Mouse (Mus musculus): Measurements from ENCODE around the gene Rapgef1.
"Not testable (repeated sequence)": the region's sequence is repeated elsewhere in the genome, so short reads cannot be mapped to it uniquely, and the experiment has no call there.

The Rapgef1 gene

DNA sequence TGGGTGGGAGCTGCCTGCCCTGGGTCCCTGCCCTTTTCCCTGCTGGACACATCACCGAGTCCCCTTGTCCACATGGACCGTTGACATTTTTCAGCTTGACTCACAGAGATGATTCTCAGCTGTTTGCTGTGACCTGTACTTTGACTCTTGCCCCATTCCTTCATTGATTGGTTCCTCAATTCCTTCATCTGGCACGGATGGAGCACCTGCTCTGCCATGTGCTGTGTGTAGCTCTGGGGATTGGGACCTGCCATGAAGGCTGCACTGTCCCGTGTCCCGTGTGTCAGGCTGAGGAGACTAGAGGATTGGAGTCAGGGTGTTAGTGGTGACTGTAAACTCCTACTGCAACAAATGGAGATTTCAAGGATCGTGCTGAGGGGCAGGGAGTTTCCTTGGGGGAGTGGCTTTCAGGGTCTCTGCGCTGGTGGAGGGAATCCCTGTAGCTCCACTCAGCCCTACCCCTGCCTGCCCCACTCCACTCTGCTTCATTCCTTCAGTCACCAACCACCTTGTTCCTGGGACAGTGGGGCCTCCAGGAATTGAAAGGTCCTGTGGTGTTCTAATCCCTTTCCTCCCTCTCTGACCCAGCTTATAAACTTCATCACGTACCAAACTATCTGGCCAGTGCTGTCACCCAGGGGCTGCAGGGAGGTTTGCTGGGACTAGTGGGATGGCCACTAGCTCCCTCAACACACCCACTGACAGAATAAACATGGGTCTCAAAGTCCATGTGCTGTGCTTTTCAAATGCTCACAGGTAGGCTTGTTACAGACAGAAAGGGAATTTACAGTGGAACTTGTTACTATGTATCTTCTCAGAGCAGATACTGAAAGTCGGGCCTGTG is 3.9 kb downstream of the Rapgef1 start:
- no peak for DNase-seq (ENCODE audit: low spot score in 2 of 2)

DNA sequence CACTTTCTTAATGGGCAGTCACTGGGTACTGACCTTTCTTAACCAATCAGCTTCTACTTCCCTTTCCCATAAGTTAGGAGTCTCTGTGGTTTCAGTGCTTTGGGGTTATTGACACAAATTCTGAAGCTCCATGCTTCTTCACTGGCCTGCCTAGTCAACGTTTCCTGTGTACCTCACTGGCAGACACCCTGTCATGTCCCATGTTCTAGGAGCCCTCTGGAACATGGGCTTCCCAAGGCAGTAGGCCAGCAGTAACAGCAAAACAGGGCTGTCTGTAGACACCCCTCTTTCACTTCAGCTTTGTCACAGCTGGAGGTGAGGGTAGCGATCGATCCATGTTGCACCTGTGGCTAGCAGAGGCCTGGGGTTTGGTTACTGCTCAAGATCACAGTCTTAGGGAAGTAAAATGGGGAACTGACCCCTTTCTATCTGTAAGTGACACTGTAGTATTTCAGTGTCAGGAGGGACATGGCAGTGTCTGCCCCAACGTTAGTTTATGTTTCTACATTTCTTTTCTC is 4.6 kb downstream of the Rapgef1 start:
- DNase-seq (ENCODE audit: low spot score in 2 of 2): no peak

GRCm38 (mm10) chr2:29624739-29625138 is 5.2 kb downstream of the Rapgef1 start:
- peak in 1 of 2 experiments; percentile 49 for DNase-seq (ENCODE audit: low spot score in 2 of 2)

GRCm38 (mm10) chr2:29625573-29626200 is 6.2 kb downstream of the Rapgef1 start:
- DNase-seq (ENCODE audit: low spot score in 2 of 2): no peak

- DNase-seq (ENCODE audit: low spot score in 2 of 2): no peak
Observed at GRCm38 (mm10) chr2:29627337-29627736, 7.8 kb downstream of the Rapgef1 start.

DNA sequence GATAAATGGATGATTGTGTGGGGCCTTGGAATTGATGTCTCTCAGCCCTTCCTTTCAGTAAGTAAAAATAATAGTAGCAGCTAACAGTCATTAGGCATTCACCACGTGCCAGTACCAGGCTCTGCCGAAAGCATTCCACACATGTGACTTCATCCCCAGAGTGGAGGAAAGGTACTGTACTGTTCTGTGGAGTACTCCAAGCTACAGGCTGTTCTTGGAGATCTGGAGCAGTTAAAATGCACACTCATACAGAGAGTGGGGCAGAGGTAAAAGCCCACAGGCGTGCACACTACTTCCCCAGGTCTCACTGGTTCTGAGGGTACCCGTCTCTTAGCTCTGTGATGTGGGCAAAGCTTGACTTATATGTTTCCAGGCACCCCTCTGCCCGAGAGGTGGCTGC is 8.7 kb downstream of the Rapgef1 start:
- no peak for DNase-seq (ENCODE audit: low spot score in 2 of 2)

DNA sequence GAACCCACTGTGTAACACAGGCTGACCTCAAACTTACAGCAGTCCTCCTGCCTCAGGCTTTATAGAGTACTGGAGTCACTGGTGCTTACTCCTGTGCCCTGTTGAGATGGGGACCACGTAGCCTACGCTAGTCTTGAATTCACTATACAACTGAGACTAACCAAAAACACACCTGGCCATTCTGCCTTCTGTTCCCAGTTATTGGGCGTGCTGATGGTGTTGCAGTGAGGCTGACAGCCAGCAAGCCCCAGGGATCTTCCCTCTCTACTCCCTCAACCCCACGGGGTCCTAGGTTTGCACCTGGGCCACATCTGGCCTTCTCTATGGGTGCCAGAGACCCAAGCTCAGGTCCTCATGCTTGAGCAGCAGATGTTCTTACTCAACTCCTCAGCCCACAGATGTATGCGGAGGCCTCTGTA is 9.3 kb downstream of the Rapgef1 start:
- no peak for DNase-seq (ENCODE audit: low spot score in 2 of 2)

- no peak for DNase-seq (ENCODE audit: low spot score in 2 of 2)
Observed at GRCm38 (mm10) chr2:29629311-29629710, 9.8 kb downstream of the Rapgef1 start.

- no peak for DNase-seq (ENCODE audit: low spot score in 2 of 2)
Observed at GRCm38 (mm10) chr2:29630141-29630771, 10.7 kb downstream of the Rapgef1 start.

- DNase-seq (ENCODE audit: low spot score in 2 of 2): no peak
Observed at GRCm38 (mm10) chr2:29631020-29631419, 11.5 kb downstream of the Rapgef1 start.

DNA sequence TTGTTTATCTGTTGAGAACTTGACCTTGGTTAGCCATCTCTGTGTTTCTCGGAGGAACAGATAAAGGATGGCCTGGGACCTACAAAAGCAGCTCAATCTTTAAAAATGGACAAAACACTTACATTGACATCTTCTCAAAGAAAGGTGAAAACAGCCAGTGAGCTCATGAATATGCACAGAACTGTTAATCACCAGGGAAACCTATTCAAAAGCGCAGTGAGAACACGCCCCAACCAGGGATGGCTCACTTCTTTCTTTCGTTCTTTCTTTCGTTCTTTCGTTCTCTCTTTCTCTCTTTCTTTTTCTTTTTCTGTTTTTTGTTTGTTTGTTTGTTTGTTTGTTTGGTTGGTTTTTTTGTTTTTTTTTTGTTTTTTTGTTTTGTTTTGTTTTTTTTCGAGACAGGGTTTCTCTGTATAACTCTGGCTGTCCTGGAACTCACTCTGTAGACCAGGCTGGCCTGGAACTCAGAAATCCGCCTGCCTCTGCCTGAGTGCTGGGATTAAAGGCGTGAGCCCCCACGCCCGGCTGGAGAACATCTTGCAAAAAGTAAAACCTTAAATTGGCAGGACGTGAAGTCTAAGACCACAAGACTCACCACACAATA is 12.1 kb downstream of the Rapgef1 start:
- DNase-seq (ENCODE audit: low spot score in 2 of 2): not testable (repeated sequence)

GRCm38 (mm10) chr2:29632168-29632662 is 12.7 kb downstream of the Rapgef1 start:
- no peak for DNase-seq (ENCODE audit: low spot score in 2 of 2)

DNA sequence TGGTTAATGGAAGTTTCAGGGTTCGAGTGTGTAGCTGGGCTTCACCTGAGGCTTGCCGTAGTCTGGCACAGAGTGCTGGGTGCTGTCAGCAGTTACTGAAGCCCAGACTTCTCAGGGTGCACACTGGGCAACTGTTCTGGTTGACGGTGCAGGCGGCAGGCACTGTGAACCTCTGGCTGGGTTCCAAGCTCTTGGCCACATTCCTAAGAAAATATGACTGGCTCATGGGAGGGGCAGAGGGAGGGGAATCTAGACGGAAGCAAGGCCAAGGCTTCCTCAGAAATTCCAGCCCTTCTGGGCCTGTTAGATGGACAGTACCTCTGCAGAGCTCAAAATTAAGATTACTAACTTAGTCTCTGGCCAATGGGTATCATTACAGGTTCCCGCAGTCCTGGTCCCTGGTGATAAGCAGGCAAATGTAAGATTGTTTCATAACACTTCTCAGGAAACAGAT is 13.6 kb downstream of the Rapgef1 start:
- DNase-seq (ENCODE audit: low spot score in 2 of 2): peak in 1 of 2 experiments; percentile 39

DNA sequence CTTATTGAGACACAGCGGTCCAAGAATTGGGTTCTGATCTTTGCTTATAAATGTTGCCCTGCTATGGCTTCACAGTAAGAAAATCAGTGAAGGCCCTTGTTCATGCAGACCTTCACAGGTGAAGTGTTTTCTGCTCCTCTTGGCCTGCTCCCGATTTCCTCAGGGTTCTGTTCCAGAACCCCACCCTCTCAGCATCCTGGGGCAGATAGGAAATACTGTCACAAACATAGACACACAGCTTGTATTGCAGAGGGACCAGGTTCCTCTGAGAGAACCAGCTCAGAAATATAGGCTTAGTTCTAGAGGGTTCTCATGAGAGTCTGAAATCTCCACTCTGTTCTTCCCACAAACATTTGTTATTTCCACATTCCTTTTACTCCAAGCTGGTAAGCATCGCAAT is 14.3 kb downstream of the Rapgef1 start:
- DNase-seq (ENCODE audit: low spot score in 2 of 2): no peak

DNA sequence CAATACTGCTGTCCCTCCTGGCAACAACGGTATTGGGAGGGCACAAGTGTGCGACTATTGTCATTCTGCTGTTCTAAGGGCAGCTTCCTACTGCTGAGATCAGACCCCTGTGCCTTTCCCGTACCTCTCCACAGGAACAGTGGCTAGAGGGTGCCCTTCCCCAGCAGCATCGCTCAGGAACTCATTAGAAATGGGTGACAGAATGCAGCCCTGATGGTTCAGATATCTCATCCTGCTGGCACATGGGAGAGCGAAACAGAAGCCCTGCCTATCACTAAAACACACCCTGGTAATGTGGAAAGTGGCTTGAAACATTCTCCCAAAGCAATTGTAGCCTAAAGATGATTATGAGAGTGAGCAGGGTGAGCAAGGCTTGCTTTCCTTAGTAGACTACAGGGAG is 15.0 kb downstream of the Rapgef1 start:
- no peak for DNase-seq (ENCODE audit: low spot score in 2 of 2)

GRCm38 (mm10) chr2:29635966-29636507 is 16.5 kb downstream of the Rapgef1 start:
- no peak for DNase-seq (ENCODE audit: low spot score in 2 of 2)

GRCm38 (mm10) chr2:29637528-29637927 is 18.0 kb downstream of the Rapgef1 start:
- no peak for DNase-seq (ENCODE audit: low spot score in 2 of 2)

DNA sequence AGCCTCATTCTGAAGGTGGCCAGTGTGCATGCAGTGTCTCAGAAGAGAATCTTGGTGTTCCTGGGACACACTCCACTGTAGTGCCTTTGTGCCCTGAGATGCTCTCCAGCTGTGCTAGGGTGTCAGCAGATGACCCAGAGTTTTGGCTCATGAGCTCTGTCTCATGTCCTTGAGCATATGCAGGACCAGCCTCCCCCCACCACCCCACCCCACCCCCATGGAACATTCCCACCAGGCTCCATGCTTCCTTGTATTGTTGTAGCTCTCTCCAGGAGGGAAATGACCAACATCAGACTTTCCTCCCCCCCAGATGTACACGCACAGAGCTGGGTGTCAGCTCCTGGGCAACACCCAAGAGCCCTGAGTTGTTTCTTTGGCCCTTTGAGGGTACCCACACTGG is 19.9 kb downstream of the Rapgef1 start:
- DNase-seq (ENCODE audit: low spot score in 2 of 2): no peak

GRCm38 (mm10) chr2:29639953-29640743 is 20.6 kb downstream of the Rapgef1 start:
- DNase-seq (ENCODE audit: low spot score in 2 of 2): no peak

- DNase-seq (ENCODE audit: low spot score in 2 of 2): no peak
Observed at GRCm38 (mm10) chr2:29641707-29642106, 22.2 kb downstream of the Rapgef1 start.

- no peak for DNase-seq (ENCODE audit: low spot score in 2 of 2)
Observed at GRCm38 (mm10) chr2:29643418-29643817, 23.9 kb downstream of the Rapgef1 start.
